ENCODE assay signal across 9 mouse cellular contexts in genomic region chr2:71744861-71745507, GRCm38 (mm10). TPM values are rescaled to one million over a fixed set of nuclear protein-coding genes. Genes with fewer than 3 reads are reported as not detected.
DNase-seq lines count a peak whose midpoint lies in the region; ATAC-seq and TF ChIP-seq lines count a peak whose summit lies in the region.
"Had no signal": no experiment of that assay in that cellular context is flagged by ENCODE, and none has a peak within 500 bp of the region (broad histone marks: within the 10 kb centered on the region; RNA-seq: fewer than 3 reads in every experiment).

No protein-coding gene starts in this region.

- ATAC-seq in hindbrain, embryonic 12.5 days (ENCODE audit: low FRiP score), result peak; percentile 40; the same call in 1 of the 2 replicates
- ATAC-seq in hindbrain, embryonic 14.5 days (ENCODE audit: low FRiP score), result no peak; the same call in 1 of the 2 replicates
- ATAC-seq in stomach, embryonic 14.5 days (ENCODE audit: insufficient number of reproducible peaks, insufficient read depth, low FRiP score, low read depth), result no peak

- H3K4me3 ChIP-seq in hindbrain, embryonic 12.5 days, result no peak overlapping the region
- no peak overlapping the region for H3K4me3 ChIP-seq in hindbrain, embryonic 14.5 days (replicated peaks; ENCODE audit: low read length)
- H3K4me3 ChIP-seq in stomach, embryonic 14.5 days (ENCODE audit: low read depth, low read length), result no peak overlapping the region
- H3K4me3 ChIP-seq in cerebellum, adult 2 months (replicated peaks; ENCODE audit: insufficient read depth, low read depth, low read length), result no peak overlapping the region
- H3K4me3 ChIP-seq: heart, adult 2 months had no signal

- H3K4me1 ChIP-seq in hindbrain, embryonic 12.5 days, result peaks cover 27% of the 10 kb centered on the region
- peaks cover 20% of the 10 kb centered on the region for H3K4me1 ChIP-seq in hindbrain, embryonic 14.5 days (replicated peaks; ENCODE audit: control insufficient read depth, insufficient read depth, low read length)
- peaks cover 15% of the 10 kb centered on the region for H3K4me1 ChIP-seq in stomach, embryonic 14.5 days (ENCODE audit: control insufficient read depth, insufficient read depth, low read length)
- H3K4me1 ChIP-seq in cerebellum, adult 2 months (ENCODE audit: control insufficient read depth, insufficient read depth, low read length), result no peaks in the 10 kb centered on the region

- H3K27ac ChIP-seq in hindbrain, embryonic 12.5 days, result peak overlapping the region; percentile 3; the same call in 1 of the 2 replicates
- no peak overlapping the region for H3K27ac ChIP-seq in hindbrain, embryonic 14.5 days
- H3K27ac ChIP-seq in stomach, embryonic 14.5 days (ENCODE audit: low read length), result peak overlapping the region; percentile 29; the same call in 1 of the 2 replicates
- no peak overlapping the region for H3K27ac ChIP-seq in cerebellum, adult 2 months (ENCODE audit: insufficient read depth, low read length)
- H3K27ac ChIP-seq: heart, adult 2 months had no signal

- no peak overlapping the region; the same call in 1 of the 2 replicates for H3K9ac ChIP-seq in hindbrain, embryonic 12.5 days
- no peak overlapping the region for H3K9ac ChIP-seq in hindbrain, embryonic 14.5 days
- no peak overlapping the region for H3K9ac ChIP-seq in stomach, embryonic 14.5 days (replicated peaks; ENCODE audit: low read depth, low read length)

- H3K36me3 ChIP-seq in hindbrain, embryonic 12.5 days, result no peaks in the 10 kb centered on the region
- H3K36me3 ChIP-seq in hindbrain, embryonic 14.5 days (replicated peaks; ENCODE audit: control insufficient read depth, insufficient read depth), result no peaks in the 10 kb centered on the region
- no peaks in the 10 kb centered on the region for H3K36me3 ChIP-seq in stomach, embryonic 14.5 days (ENCODE audit: control insufficient read depth, insufficient read depth, low read length)

- no peaks in the 10 kb centered on the region for H3K27me3 ChIP-seq in hindbrain, embryonic 12.5 days
- no peaks in the 10 kb centered on the region for H3K27me3 ChIP-seq in hindbrain, embryonic 14.5 days (ENCODE audit: control insufficient read depth, insufficient read depth, low read length)
- H3K27me3 ChIP-seq in stomach, embryonic 14.5 days (ENCODE audit: control insufficient read depth, insufficient read depth, low read length), result no peaks in the 10 kb centered on the region
- no peaks in the 10 kb centered on the region for H3K27me3 ChIP-seq in cerebellum, adult 2 months (ENCODE audit: control insufficient read depth, insufficient read depth, low read length)

- no peak for TF ChIP-seq CTCF in cerebellum, adult 2 months (IDR thresholded peaks at IDR 0.05; ENCODE audit: borderline replicate concordance, insufficient read depth, low read depth, low read length)

- WGBS in hindbrain, embryonic 12.5 days, result 5% methylated on average over 11 of the region's 11 CpGs
- 6% methylated on average over 11 of the region's 11 CpGs for WGBS in hindbrain, embryonic 14.5 days
- WGBS in stomach, embryonic 14.5 days, result 23% methylated on average over 11 of the region's 11 CpGs
- 51% methylated on average over 11 of the region's 11 CpGs for WGBS in cerebellum, adult 2 months

- no peak for TF ChIP-seq POLR2A in cerebellum, adult 2 months (IDR thresholded peaks at IDR 0.05; ENCODE audit: borderline replicate concordance, insufficient read depth, low read length)

- H3K4me2 ChIP-seq in hindbrain, embryonic 12.5 days (replicated peaks), result peak overlapping the region; percentile 23
- H3K4me2 ChIP-seq in hindbrain, embryonic 14.5 days (replicated peaks), result no peak overlapping the region
- H3K4me2 ChIP-seq in stomach, embryonic 14.5 days (replicated peaks; ENCODE audit: low read depth, low read length), result no peak overlapping the region

- no peaks in the 10 kb centered on the region for H3K9me3 ChIP-seq in hindbrain, embryonic 12.5 days (replicated peaks)
- H3K9me3 ChIP-seq in hindbrain, embryonic 14.5 days (ENCODE audit: control insufficient read depth, low read length), result no peaks in the 10 kb centered on the region
- no peaks in the 10 kb centered on the region for H3K9me3 ChIP-seq in stomach, embryonic 14.5 days (ENCODE audit: control insufficient read depth, low read depth, low read length)

- no peak for DNase-seq in hindbrain, embryonic 14.5 days (ENCODE audit: low spot score)
- DNase-seq in B cell, adult 2 months, result peak; percentile 9 to 15
- peak; percentile 66 for DNase-seq in embryo, embryonic 9.5 days (ENCODE audit: extremely low spot score)
- peak; percentile 7 to 8 for DNase-seq in layer of hippocampus, postnatal 36 days
- DNase-seq in cerebellum, adult 11-12 months, result no peak
- DNase-seq in cerebellum, adult 2 months, result no peak

RNA-seq across cellular contexts. Expression of gene Itga6, which starts 0.4 kb away (rescaled TPM):
- 31.5 and 34.6 TPM in 2 replicates for polyA plus RNA-seq in hindbrain, embryonic 12.5 days (2016; fragmentation: Nextera tagmentation; extraction: Ambion mirVana)
- 34.7 and 35.9 TPM in 2 replicates for polyA plus RNA-seq in hindbrain, embryonic 14.5 days (2014; fragmentation: Nextera tagmentation; extraction: Ambion mirVana)
- 10 to 100 TPM; 28.2 to 30.5 TPM for total RNA-seq in layer of hippocampus, postnatal 36 days (2021)
- 65.5 and 77.0 TPM in 2 replicates for polyA plus RNA-seq in stomach, embryonic 14.5 days (2014; fragmentation: Nextera tagmentation; extraction: Ambion mirVana)
- polyA plus RNA-seq in cerebellum, adult 2 months (2012; rRNA removed), result 23.6 and 26.0 TPM in 2 replicates

Comparison
In these comparisons a context has a peak if more than half of its experiments do, and no peak if none do; other contexts are left out.
1. H3K27ac ChIP-seq: peak in hindbrain, embryonic 12.5 days (single experiment) and stomach, embryonic 14.5 days (single experiment); none in hindbrain, embryonic 14.5 days (single experiment) and cerebellum, adult 2 months (single experiment).
2. DNase-seq: peak in B cell, adult 2 months (2 of 2), embryo, embryonic 9.5 days (single experiment) and layer of hippocampus, postnatal 36 days (2 of 2); none in hindbrain, embryonic 14.5 days (single experiment), cerebellum, adult 11-12 months (single experiment) and cerebellum, adult 2 months (0 of 2).